Mouse (Mus musculus) forebrain, embryonic 10.5 days (tissue): Measurements from ENCODE around the gene Dop1b. TPM values are rescaled to one million over a fixed set of nuclear protein-coding genes. Genes with fewer than 3 reads are reported as not detected.

ENCODE experiments used
- DNase-seq: peaks from one replicate; pipeline ENCODE4 v3.0.0-alpha.2; 2017; ENCODE audit warnings: low spot score; ENCODE audit errors: extremely low spot score
- H3K27ac ChIP-seq: fragments of 300-500 bp; sonication (generic); 2 replicates; pipeline ENCODE4 v1.5.1; 2016; ENCODE audit warnings: mild to moderate bottlenecking
- H3K27me3 ChIP-seq: fragments of 300-500 bp; sonication (generic); 2 replicates; pipeline ENCODE4 v1.6.1; 2016; ENCODE audit warnings: mild to moderate bottlenecking; ENCODE audit not compliant: poor library complexity, severe bottlenecking
- H3K36me3 ChIP-seq: fragments of 300-500 bp; sonication (generic); replicated peaks from 2 replicates; pipeline ENCODE4 v1.6.1; 2016; ENCODE audit warnings: mild to moderate bottlenecking, moderate library complexity
- H3K4me1 ChIP-seq: fragments of 300-500 bp; sonication (generic); 2 replicates; pipeline ENCODE4 v1.6.1; 2016
- H3K4me3 ChIP-seq: fragments of 300-500 bp; sonication (generic); 2 replicates; pipeline ENCODE4 v1.5.1; 2016; ENCODE audit warnings: mild to moderate bottlenecking, moderate library complexity
- H3K9me3 ChIP-seq: fragments of 300-500 bp; sonication (generic); 2 replicates; pipeline ENCODE4 v1.6.1; 2016; ENCODE audit warnings: mild to moderate bottlenecking, moderate library complexity
- WGBS: fragments of 180-500 bp; shearing (Covaris S2); methylation state at CpG from one replicate; pipeline ENCODE4 v1.1.7; 2016; 5-methylcytosine and 5-hydroxymethylcytosine counted together
- polyA plus RNA-seq: library from polyadenylated mRNA; unstranded; fragments of >200 nt; fragmentation: Nextera tagmentation; extraction: Ambion mirVana; gene quantifications from 2 replicates; pipeline ENCODE4 v1.2.1, GENCODE M21; 2016

Dop1b gene
- polyA plus RNA-seq, 1 experiment from 2014 or later = 6.5 TPM

DNA sequence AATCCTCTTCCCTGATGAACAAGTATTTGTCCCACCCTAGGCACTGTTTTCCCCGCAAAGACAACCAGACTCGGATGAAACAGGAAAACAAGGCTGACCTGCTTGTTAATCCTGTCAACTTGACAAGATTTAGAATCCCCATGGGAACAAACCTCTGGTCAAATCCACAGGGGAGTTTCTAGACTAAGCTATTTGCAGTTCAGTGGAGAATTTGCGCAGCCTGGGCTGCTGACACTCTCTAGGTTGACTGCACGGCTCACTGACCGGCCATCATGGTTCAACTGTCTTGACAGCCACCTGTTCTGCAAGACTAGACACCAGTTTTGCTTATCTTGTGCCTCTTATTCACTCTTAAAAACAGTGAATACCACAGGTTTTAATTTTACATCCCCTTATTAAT is 119.2 kb downstream of the Dop1b start:
- no peak overlapping the region for H3K27ac ChIP-seq
- H3K27me3 ChIP-seq = 0 out of 2 replicates have a peak, but pooled peaks cover 4% of the 10 kb centered on the region
- peaks cover 11% of the 10 kb centered on the region for H3K4me1 ChIP-seq
- peaks cover 19% of the 10 kb centered on the region for H3K36me3 ChIP-seq
- 90% methylated on average over 5 of the region's 5 CpGs for WGBS
- no peak for DNase-seq
- H3K9me3 ChIP-seq = peaks cover 4% of the 10 kb centered on the region; the same call in 1 of the 2 replicates
- no peak overlapping the region for H3K4me3 ChIP-seq

DNA sequence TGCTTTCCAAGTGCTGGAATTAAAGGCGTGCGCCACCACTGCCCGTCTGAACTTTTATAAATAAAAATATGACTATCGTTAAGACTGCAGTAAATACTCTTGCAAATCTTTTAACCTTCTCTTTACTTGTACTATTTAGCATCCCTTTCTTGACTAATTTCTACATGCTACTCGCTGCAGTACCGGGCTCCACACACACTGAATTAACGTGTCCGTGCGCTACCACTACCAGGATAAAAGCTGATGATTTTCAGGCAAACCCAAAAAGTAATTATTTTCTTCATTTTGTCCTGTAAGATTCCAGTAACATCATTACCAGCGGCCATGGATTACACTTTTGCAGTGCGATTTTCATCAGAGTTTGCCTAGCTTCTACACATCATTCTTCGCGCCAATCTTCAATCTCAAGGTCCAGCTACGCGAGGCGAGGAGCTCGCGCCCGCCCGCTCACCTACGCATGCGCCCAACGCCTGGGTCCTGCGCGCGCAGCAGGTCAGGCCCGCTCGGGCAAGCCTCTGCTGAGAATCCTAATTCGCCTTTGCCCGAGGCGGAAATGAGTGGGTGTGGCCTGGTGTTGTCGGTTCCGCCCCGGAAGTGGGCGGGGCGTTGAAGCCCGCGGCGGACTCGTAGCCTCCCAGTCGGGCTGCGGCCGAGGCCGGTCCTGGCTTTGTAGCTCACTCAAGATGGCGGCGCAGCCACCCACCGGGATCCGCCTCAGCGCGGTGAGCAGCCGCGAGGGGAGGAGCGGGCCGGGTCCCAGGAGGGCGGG is 120.1 kb downstream of the Dop1b start, which contains the start of gene Morc3:
Morc3 (plus strand) TSS at position 495 of the 769 bp plus-strand sequence.
- H3K36me3 ChIP-seq = peaks cover 25% of the 10 kb centered on the region
- peaks cover 11% of the 10 kb centered on the region for H3K4me1 ChIP-seq
- H3K27me3 ChIP-seq = 0 out of 2 replicates have a peak, but pooled peaks cover 4% of the 10 kb centered on the region
- DNase-seq = peak; percentile 100
- H3K9me3 ChIP-seq = peaks cover 4% of the 10 kb centered on the region; the same call in 1 of the 2 replicates
- H3K27ac ChIP-seq = peak within 1 kb of the TSS; percentile 99
- 12% methylated on average over 55 of the region's 55 CpGs for WGBS
- peak within 1 kb of the TSS; percentile 85 for H3K4me3 ChIP-seq

DNA sequence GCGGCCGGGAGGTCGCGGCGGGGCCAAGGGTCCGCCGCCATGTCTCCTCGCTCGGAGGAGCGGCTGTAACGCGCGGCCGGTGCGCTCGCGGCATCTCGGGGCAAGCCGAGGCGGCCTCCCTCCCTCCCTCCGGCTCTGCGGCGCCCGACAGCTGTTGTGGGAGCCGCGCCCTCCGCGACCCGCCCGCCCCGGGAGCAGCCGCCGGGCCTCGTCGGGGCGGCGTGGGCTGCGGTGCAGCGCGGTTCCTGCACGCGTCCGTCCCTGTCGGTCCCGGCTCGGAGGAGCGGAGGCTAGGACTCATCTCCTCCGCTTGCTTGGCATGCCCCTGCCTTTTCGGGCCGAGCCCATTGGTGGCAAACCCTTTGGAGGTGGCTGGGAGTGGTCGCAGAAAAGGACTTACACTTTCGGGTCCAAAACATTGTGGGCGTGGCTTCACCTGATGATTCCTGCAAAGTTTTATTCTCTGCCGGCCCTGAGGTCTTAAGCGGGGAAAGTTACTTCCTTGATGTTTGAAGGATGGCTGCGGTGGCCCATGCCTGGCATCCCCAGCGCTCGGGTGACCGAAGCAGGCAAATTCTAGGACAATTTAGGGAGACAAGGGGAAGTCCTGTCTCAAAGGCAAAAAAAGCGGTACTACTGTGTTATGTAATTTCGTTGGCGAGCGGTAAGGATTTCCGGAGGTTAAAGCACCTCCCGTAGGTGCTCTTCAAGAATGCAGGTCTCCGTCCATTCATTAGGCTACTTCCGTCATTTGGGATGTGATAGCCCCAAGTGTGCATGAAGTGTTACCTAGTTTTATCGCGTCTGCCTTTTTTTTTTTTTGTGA is 121.0 kb downstream of the Dop1b start:
- 1% methylated on average over 60 of the region's 69 CpGs for WGBS
- peak overlapping the region; percentile 99 for H3K27ac ChIP-seq
- DNase-seq = peak; percentile 69

DNA sequence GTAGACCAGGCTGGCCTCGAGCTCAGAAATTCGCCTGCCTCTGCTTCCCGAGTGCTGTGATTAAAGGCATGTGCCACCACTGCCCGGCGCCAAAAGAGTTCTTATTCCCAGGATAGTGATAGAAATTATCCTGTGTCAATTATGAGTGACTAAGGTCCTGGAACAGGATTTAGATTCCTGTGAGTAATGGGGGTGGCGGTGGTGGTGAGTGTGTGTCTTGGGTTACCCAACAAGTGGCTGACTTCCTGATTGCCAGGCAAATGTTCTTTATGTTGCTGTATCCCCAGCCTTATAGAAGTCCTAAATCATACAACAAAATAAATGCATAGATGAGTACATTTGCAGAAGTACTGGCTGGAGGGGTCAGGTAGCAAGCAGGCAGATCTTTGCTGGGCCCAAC is 121.8 kb downstream of the Dop1b start:
- WGBS = 93% methylated on average over 6 of the region's 6 CpGs
- peak overlapping the region; percentile 85 for H3K4me3 ChIP-seq
- H3K27ac ChIP-seq = no peak overlapping the region
- H3K4me1 ChIP-seq = peaks cover 11% of the 10 kb centered on the region
- 0 out of 2 replicates have a peak, but pooled peaks cover 4% of the 10 kb centered on the region for H3K27me3 ChIP-seq
- H3K36me3 ChIP-seq = peaks cover 42% of the 10 kb centered on the region
- peaks cover under 1% of the 10 kb centered on the region; the same call in 1 of the 2 replicates for H3K9me3 ChIP-seq
- no peak for DNase-seq

More for the DNA sequence above, 121.0 kb downstream of the Dop1b start:
- H3K27me3 ChIP-seq = 0 out of 2 replicates have a peak, but pooled peaks cover 4% of the 10 kb centered on the region
- peaks cover 11% of the 10 kb centered on the region for H3K4me1 ChIP-seq
- peak overlapping the region; percentile 85 for H3K4me3 ChIP-seq
- peaks cover 34% of the 10 kb centered on the region for H3K36me3 ChIP-seq
- H3K9me3 ChIP-seq = peaks cover 4% of the 10 kb centered on the region; the same call in 1 of the 2 replicates

DNA sequence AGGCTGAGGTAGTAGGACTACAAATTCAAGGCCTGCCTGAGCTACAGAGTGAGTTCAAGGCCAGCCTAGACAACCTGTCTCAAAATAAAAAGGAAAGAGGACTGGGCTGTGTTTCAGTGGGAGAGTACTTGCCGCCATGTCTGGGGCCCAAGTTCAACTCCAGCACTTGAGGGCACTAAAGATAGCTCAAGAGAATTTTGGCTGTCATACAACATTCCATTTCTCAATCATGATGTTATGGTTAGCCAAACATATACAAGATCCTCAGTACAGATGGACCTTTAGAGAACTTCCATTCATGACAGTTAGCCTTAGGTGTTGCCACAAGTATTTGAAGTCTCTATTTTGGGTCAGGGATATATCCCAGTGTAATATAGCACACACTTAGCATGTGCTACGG is 122.4 kb downstream of the Dop1b start:
- Histone ChIP-seq H3K4me3 (peak overlapping the region; percentile 85; the same call in 1 of the 2 replicates), H3K27me3 (0 out of 2 replicates have a peak, but pooled peaks cover 4% of the 10 kb centered on the region), H3K27ac (no peak overlapping the region), H3K36me3 (peaks cover 48% of the 10 kb centered on the region), H3K9me3 (peaks cover 6% of the 10 kb centered on the region; the same call in 1 of the 2 replicates), H3K4me1 (peaks cover 11% of the 10 kb centered on the region)
- DNase-seq = no peak
- WGBS = 92% methylated on average over 2 of the region's 2 CpGs

DNA sequence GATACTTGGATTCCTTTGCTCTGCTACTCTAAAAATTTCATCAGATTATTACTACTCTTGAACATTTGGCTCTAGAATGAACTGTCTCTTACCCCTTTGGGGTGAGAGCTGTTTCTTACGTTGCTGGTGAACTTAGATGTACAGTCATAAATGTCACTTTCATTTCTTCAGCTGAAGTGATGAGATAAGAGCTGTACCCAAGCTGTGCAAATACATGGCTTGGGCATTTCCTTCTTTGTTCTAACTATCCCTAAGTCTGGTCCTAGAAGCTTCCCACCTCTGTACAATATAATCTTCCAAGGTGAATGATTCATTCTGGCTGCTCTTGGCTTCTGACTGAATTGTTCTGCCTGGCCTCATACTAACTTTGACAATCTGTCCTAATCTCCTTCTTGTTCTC is 127.3 kb downstream of the Dop1b start:
- Histone ChIP-seq H3K4me1 (no peaks in the 10 kb centered on the region; the same call in 1 of the 2 replicates), H3K27me3 (no peaks in the 10 kb centered on the region), H3K4me3 (no peak overlapping the region), H3K9me3 (peaks cover 9% of the 10 kb centered on the region; the same call in 1 of the 2 replicates), H3K27ac (no peak overlapping the region), H3K36me3 (peaks cover 72% of the 10 kb centered on the region)
- no peak for DNase-seq
- WGBS = 88% methylated on average over 1 of the region's 1 CpGs

DNA sequence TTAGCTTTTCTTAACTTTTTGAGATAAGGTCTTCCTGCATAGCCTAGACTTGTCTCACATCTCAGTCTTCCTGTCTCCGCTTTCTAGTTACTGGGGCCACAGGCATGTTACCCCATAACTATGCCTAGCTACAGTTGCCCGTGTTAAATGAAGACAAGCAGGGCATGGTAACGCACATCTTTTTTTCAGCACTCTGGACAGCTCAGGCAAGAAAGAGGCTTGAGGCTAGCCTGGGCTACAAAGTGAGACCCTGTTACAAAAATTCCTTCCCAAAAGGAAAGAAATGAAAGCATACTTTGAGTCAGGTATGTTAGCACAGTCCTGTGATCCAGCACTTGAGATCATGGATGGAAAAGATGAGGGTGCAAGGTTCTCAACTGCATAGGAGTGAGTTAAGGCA is 138.8 kb downstream of the Dop1b start:
- Histone ChIP-seq H3K9me3 (peaks cover 3% of the 10 kb centered on the region; the same call in 1 of the 2 replicates), H3K4me3 (no peak overlapping the region), H3K27me3 (no peaks in the 10 kb centered on the region), H3K4me1 (no peaks in the 10 kb centered on the region), H3K27ac (no peak overlapping the region), H3K36me3 (peaks cover 100% of the 10 kb centered on the region)
- WGBS = 97% methylated on average over 3 of the region's 3 CpGs
- DNase-seq = no peak

DNA sequence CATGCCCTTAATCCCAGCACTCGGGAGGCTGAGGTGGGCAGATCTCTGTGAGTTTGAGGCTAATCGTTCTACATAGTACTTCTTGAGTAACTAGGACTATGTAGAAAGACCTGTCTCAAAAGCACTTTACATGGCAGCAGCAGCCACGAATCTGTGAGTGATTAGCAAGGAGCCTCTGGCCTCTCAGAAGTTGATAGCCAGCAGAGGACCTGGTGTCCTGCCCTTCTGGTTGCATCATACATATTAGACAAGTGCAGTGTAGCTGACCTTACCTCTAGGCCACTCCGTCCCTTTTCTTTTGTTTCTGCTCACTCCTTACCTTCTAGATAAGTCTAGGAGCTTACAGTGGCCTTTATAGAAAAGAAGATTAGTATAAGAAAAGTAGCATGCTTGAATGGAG is 148.3 kb downstream of the Dop1b start:
- peaks cover 92% of the 10 kb centered on the region for H3K36me3 ChIP-seq
- 91% methylated on average over 4 of the region's 4 CpGs for WGBS
- no peaks in the 10 kb centered on the region for H3K9me3 ChIP-seq

More for the DNA sequence above, 148.3 kb downstream of the Dop1b start:
- H3K27me3 ChIP-seq = no peaks in the 10 kb centered on the region
- DNase-seq = no peak
- H3K4me1 ChIP-seq = no peaks in the 10 kb centered on the region
- H3K4me3 ChIP-seq = no peak overlapping the region
- no peak overlapping the region for H3K27ac ChIP-seq

Other genes with a start within 250 kb of the Dop1b start
- gene Setd4, start 107.8 kb upstream of the Dop1b start, polyA plus RNA-seq = 14.9 and 15.8 TPM in 2 replicates
- gene Cbr1, start 106.1 kb upstream of the Dop1b start, polyA plus RNA-seq = 81.9 and 84.7 TPM in 2 replicates
- not detected in 2 replicates for gene Gm5678, start 83.8 kb upstream of the Dop1b start, polyA plus RNA-seq
- gene Cbr3, start 28.7 kb upstream of the Dop1b start, polyA plus RNA-seq = 0.62 and 0.92 TPM in 2 replicates
- 28.4 and 32.4 TPM in 2 replicates for gene Morc3, start 120.2 kb downstream of the Dop1b start, polyA plus RNA-seq
- gene Chaf1b, start 172.0 kb downstream of the Dop1b start, polyA plus RNA-seq = 154 and 157 TPM in 2 replicates